Mouse (Mus musculus) bone marrow macrophage, adult 2 months (primary cell): ENCODE data around the gene Rin3.

ENCODE experiments used
- CTCF ChIP-seq: IDR thresholded peaks from 2 replicates; pipeline ENCODE4 v1.5.1; 2012; ENCODE audit warnings: low read depth, mild to moderate bottlenecking, low read length, moderate library complexity
- POLR2A ChIP-seq: IDR thresholded peaks from 2 replicates; pipeline ENCODE4 v1.6.1; 2012; ENCODE audit warnings: mild to moderate bottlenecking, low read depth, low read length, borderline replicate concordance

DNA sequence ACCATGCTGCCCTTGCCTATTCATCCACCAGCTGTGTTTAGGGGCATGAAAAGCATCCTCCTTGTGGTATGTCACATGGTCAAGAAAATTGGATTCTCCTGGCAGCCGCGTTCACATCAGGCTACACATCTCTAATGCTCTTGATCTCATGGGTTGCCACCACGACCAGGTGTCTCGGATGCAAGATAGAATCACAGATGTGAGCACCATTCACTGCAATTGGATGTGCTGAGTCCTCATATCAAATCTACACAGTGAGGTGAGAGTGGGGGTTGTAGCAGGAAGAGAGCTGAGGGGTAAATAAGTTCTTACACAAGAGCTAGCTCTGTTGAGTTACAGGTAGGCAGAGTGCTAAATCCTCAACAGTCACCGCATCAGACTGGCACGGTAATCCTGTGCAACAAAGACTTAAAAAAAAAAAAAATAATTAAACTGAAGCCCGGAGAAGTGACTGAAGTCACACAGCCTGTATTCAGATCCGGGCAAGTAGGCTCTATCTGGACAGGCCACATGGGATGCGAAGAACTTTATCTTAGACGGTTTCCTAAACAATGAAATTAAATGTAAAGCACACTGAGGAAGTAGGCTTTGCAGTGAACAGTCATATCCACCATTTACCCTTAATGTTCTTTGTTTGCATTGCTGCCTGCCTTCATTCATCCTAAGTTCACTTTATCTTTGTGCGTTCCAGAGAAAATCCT, 26.4 kb downstream of the Rin3 start:
- TF ChIP-seq CTCF = no peak
- no peak for TF ChIP-seq POLR2A
